Mouse (Mus musculus) myocyte (in vitro differentiated cells): ENCODE results near the gene 2300002M23Rik. TPM values are rescaled to one million over a fixed set of nuclear protein-coding genes. Genes with fewer than 3 reads are reported as not detected.

ENCODE experiments used
- H3K27me3 ChIP-seq: one replicate; pipeline ENCODE4 v1.6.1; 2011; ENCODE audit not compliant: control insufficient read depth, insufficient read depth, insufficient read length
- H3K36me3 ChIP-seq: one replicate; pipeline ENCODE4 v1.6.1; 2011; ENCODE audit not compliant: control insufficient read depth, insufficient read depth
- H3K4me2 ChIP-seq: one replicate; pipeline ENCODE4 v1.6.1; 2011; ENCODE audit warnings: low read depth, control low read depth
- H3K4me3 ChIP-seq: one replicate; pipeline ENCODE4 v1.5.1; 2011; ENCODE audit warnings: mild to moderate bottlenecking, control low read depth, moderate library complexity
- H3K79me2 ChIP-seq: one replicate; pipeline ENCODE4 v1.6.1; 2011; ENCODE audit not compliant: control insufficient read depth, insufficient read depth
- H3ac ChIP-seq: one replicate; pipeline ENCODE4 v1.6.1; 2011; ENCODE audit not compliant: control insufficient read depth, insufficient read length
- CEBPB ChIP-seq: IDR thresholded peaks from 2 replicates; pipeline ENCODE4 v1.6.1; 2011; ENCODE audit warnings: mild to moderate bottlenecking, moderate library complexity; ENCODE audit not compliant: poor library complexity, insufficient read depth, severe bottlenecking
- E2F4 ChIP-seq: IDR thresholded peaks from one replicate; pipeline ENCODE4 v1.6.1; 2011; ENCODE audit warnings: mild to moderate bottlenecking, control low read depth, moderate library complexity; ENCODE audit not compliant: insufficient read depth
- MAX ChIP-seq: IDR thresholded peaks from one replicate; pipeline ENCODE4 v1.6.1; 2011; ENCODE audit warnings: low read depth, mild to moderate bottlenecking, control low read depth
- MYOD1 ChIP-seq, 3 experiments: IDR thresholded peaks; one replicate each; pipeline ENCODE4 v1.6.1; 2011; ENCODE audit warnings: control low read depth in 2 of 3, low read depth in 2 of 3, mild to moderate bottlenecking in 2 of 3, moderate library complexity in 1 of 3; ENCODE audit not compliant: insufficient read length in 2 of 3, control insufficient read depth in 1 of 3
- MYOG ChIP-seq, 3 experiments: IDR thresholded peaks; one replicate each; pipeline ENCODE4 v1.6.1; 2011; ENCODE audit warnings: control low read depth in 2 of 3, low read depth in 2 of 3, mild to moderate bottlenecking in 2 of 3; ENCODE audit not compliant: insufficient read length in 2 of 3, control insufficient read depth in 1 of 3, insufficient read depth in 1 of 3
- POLR2A ChIP-seq: IDR thresholded peaks from one replicate; pipeline ENCODE4 v1.6.1; 2011; ENCODE audit warnings: low read depth, mild to moderate bottlenecking, control low read depth, moderate library complexity; ENCODE audit not compliant: insufficient read length
- POLR2AphosphoS2 ChIP-seq: IDR thresholded peaks from one replicate; pipeline ENCODE4 v1.6.1; 2011; ENCODE audit warnings: low read depth, control low read depth; ENCODE audit not compliant: insufficient read length
- REST ChIP-seq: IDR thresholded peaks from one replicate; pipeline ENCODE4 v1.6.1; 2011; ENCODE audit warnings: mild to moderate bottlenecking, control low read depth, moderate library complexity; ENCODE audit not compliant: insufficient read depth, insufficient read length
- SRF ChIP-seq: IDR thresholded peaks from one replicate; pipeline ENCODE4 v1.6.1; 2011; ENCODE audit warnings: low read depth; ENCODE audit not compliant: control insufficient read depth, insufficient read length
- TCF12 ChIP-seq: IDR thresholded peaks from one replicate; pipeline ENCODE4 v1.6.1; 2011; ENCODE audit warnings: mild to moderate bottlenecking, control low read depth; ENCODE audit not compliant: poor library complexity, insufficient read depth, severe bottlenecking
- TCF3 ChIP-seq: IDR thresholded peaks from one replicate; pipeline ENCODE4 v1.6.1; 2011; ENCODE audit warnings: low read depth, control low read depth; ENCODE audit not compliant: insufficient read length
- USF1 ChIP-seq: IDR thresholded peaks from one replicate; pipeline ENCODE4 v1.6.1; 2011; ENCODE audit warnings: low read depth, mild to moderate bottlenecking, control low read depth, moderate library complexity
- polyA plus RNA-seq: library from polyadenylated mRNA; unstranded; fragments of >200 nt; fragmentation: generic; extraction: Trizol; gene quantifications from one replicate; pipeline ENCODE4 v1.2.1, GENCODE M21; 2012; ENCODE audit warnings: missing spikeins

Gene 2300002M23Rik
- polyA plus RNA-seq: not detected

DNA sequence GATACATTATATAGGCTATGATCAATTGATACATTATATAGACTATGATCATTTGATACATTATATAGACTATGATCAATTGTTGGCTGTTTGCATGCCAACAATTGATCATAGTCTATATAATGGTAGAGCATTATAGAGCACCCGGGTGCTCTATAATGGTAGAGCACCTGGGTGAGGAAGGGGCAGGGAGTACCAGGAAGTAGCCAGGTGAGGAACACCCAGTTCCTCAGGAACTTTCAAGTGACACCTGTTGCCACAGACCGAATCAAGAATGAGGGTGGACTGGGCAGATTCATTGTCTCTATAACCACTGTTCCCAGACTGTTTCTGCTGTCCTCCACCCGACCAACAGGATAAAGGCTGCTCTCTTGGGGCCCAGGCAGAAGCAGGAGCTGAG lies at the start of gene 2300002M23Rik:
TSS of gene 2300002M23Rik (plus strand) at position 301 of the 400 bp plus-strand sequence.
- Histone ChIP-seq H3K36me3 (no peaks in the 10 kb centered on the region), H3K4me3 (no peak within 1 kb of the TSS), H3K79me2 (no peaks in the 10 kb centered on the region), H3K4me2 (no peak within 1 kb of the TSS), H3ac (no peak within 1 kb of the TSS), H3K27me3 (peaks cover 17% of the 10 kb centered on the region)
- TF ChIP-seq TCF3: no peak
- TF ChIP-seq REST: no peak
- no peak for TF ChIP-seq CEBPB

DNA sequence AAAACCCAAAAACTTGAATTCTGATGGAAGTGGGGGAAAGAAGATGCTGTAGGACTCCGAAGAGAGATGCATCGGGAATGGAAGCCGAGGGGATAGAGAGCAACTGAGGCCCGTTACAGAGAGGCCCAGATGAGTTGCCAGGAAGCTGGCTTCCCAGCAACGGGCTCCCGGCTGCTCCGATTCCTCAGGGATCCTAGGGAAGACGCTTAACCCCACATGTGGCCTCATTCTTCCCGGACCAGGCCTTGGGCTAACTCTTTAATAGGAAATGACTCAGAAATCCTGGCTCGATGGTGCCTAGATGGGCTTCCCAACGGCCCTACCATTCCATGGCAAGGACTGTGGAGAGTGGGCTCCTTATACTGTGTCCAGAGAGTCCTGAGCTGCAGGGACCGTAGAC lies 49.7 kb upstream of the 2300002M23Rik start:
- H3K4me2 ChIP-seq: peak overlapping the region; percentile 73
- TF ChIP-seq SRF (no peak), POLR2AphosphoS2 (no peak), MYOD1 (IDR thresholded peaks at IDR 0.05; ENCODE audit: control insufficient read depth in 1 of 3, insufficient read length in 2 of 3, low read depth in 2 of 3) (no peak), TCF12 (no peak), USF1 (no peak), E2F4 (no peak)
- peaks cover 5% of the 10 kb centered on the region for H3K36me3 ChIP-seq
- peak overlapping the region; percentile 73 for H3K4me3 ChIP-seq
- peaks cover 4% of the 10 kb centered on the region for H3K79me2 ChIP-seq
- peak overlapping the region; percentile 55 for H3ac ChIP-seq
- H3K27me3 ChIP-seq: no peaks in the 10 kb centered on the region

DNA sequence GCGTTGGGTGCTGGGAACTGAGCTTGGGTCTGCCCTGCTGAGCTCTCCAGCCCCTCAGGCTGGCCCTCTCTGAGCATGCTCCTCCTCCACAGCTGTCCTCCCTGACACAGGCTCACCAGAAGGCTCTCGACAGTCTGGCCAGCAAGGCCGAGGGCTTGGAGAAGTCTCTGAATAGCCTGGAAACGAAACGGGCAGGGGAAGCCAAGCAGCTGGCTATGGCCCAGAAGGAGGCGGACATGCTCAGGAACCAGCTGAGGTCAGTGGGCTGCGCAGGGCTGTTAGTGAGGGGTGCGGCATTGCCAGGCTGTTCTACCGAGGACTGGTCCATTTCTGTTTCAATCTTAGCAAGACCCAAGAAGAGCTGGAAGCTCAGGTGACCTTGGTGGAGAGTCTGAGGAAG lies 42.9 kb upstream of the 2300002M23Rik start:
- Histone ChIP-seq H3ac (no peak overlapping the region), H3K27me3 (no peaks in the 10 kb centered on the region), H3K79me2 (no peaks in the 10 kb centered on the region), H3K4me3 (no peak overlapping the region), H3K4me2 (no peak overlapping the region), H3K36me3 (no peaks in the 10 kb centered on the region)
- TF ChIP-seq MAX (no peak), TCF3 (no peak), TCF12 (no peak), REST (no peak), MYOG (IDR thresholded peaks at IDR 0.05; ENCODE audit: control insufficient read depth in 1 of 3, insufficient read depth in 1 of 3, insufficient read length in 2 of 3, low read depth in 2 of 3) (no peak), POLR2AphosphoS2 (no peak), POLR2A (no peak), USF1 (no peak), CEBPB (no peak), E2F4 (no peak), SRF (no peak), MYOD1 (IDR thresholded peaks at IDR 0.05; ENCODE audit: control insufficient read depth in 1 of 3, insufficient read length in 2 of 3, low read depth in 2 of 3) (no peak)

DNA sequence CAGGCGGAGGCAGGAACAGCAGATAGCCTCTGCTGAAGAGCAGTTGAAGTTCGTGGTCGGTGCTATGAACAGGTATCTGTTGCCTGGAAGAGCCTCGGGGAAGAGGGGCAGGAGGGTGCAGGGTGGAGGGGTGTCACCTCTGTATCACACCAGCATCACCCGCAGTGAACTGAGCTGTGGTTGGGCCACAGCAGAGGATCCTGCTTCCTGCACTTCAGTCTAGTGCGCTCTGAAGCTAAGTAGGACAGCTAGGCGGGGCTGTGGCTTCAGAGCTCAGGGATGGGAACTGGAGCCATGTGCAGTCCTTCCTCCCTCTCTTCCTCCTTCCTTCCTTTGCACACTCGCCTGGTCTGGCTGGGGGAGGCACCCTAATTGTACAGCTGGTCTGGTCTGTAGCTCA lies 40.6 kb upstream of the 2300002M23Rik start:
- no peak overlapping the region for H3K4me3 ChIP-seq
- no peaks in the 10 kb centered on the region for H3K36me3 ChIP-seq
- no peak overlapping the region for H3K4me2 ChIP-seq
- H3ac ChIP-seq: no peak overlapping the region
- TF ChIP-seq POLR2AphosphoS2 (no peak), USF1 (no peak), E2F4 (no peak), MAX (no peak), MYOG (IDR thresholded peaks at IDR 0.05; ENCODE audit: control insufficient read depth in 1 of 3, insufficient read depth in 1 of 3, insufficient read length in 2 of 3, low read depth in 2 of 3) (no peak), CEBPB (no peak), POLR2A (no peak), MYOD1 (IDR thresholded peaks at IDR 0.05; ENCODE audit: control insufficient read depth in 1 of 3, insufficient read length in 2 of 3, low read depth in 2 of 3) (no peak), TCF3 (no peak), TCF12 (no peak), SRF (no peak), REST (no peak)
- H3K79me2 ChIP-seq: no peaks in the 10 kb centered on the region
- no peaks in the 10 kb centered on the region for H3K27me3 ChIP-seq

DNA sequence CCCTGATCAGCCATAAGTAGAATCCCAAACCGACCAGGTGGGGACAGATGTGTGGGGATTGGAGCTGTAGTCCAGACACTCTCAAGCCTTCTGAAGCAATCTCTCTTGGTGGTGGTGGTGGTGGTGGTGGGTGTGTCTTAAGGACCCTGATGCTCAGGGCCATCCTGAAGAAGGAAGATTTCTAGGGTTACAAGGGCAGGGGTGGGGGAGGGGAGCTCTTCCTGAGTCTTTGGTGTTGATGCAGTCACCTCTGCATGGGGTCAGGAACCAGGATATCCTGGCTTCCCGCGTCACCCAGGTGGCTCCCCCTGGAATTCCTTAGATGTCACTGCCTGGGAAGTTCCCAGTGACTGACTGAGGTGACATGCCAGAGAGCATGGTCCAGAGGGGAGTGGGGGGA lies 34.9 kb upstream of the 2300002M23Rik start:
- Histone ChIP-seq H3K36me3 (no peaks in the 10 kb centered on the region), H3K79me2 (no peaks in the 10 kb centered on the region), H3K4me2 (no peak overlapping the region), H3K4me3 (no peak overlapping the region), H3K27me3 (no peaks in the 10 kb centered on the region), H3ac (no peak overlapping the region)
- TF ChIP-seq USF1: no peak
- TF ChIP-seq MYOG (IDR thresholded peaks at IDR 0.05; ENCODE audit: control insufficient read depth in 1 of 3, insufficient read depth in 1 of 3, insufficient read length in 2 of 3, low read depth in 2 of 3): no peak
